Mouse (Mus musculus): ENCODE measurements around the gene Serpinb7.

The Serpinb7 gene

GRCm38 (mm10) chr1:107399355-107399754, at the start of gene Serpinb7:
Serpinb7 (plus strand) TSS chr1:107399655.
- DNase-seq (ENCODE audit: low spot score) = no peak

GRCm38 (mm10) chr1:107350392-107350791, 49.1 kb upstream of the Serpinb7 start:
- no peak for DNase-seq (ENCODE audit: low spot score)

GRCm38 (mm10) chr1:107351115-107351514, 48.3 kb upstream of the Serpinb7 start:
- DNase-seq (ENCODE audit: low spot score) = no peak

GRCm38 (mm10) chr1:107353046-107353445, 46.4 kb upstream of the Serpinb7 start:
- DNase-seq (ENCODE audit: low spot score) = no peak

- DNase-seq (ENCODE audit: low spot score) = no peak
Observed at GRCm38 (mm10) chr1:107360898-107361297, 38.6 kb upstream of the Serpinb7 start, which contains the start of gene Serpinb11. Serpinb11 (plus strand) TSS chr1:107361198.

- DNase-seq (ENCODE audit: low spot score) = no peak
Observed at GRCm38 (mm10) chr1:107365973-107366372, 33.5 kb upstream of the Serpinb7 start.

- DNase-seq (ENCODE audit: low spot score) = no peak
Observed at GRCm38 (mm10) chr1:107368944-107369343, 30.5 kb upstream of the Serpinb7 start.

GRCm38 (mm10) chr1:107376952-107377351, 22.5 kb upstream of the Serpinb7 start:
- DNase-seq (ENCODE audit: low spot score) = no peak

GRCm38 (mm10) chr1:107378368-107378767, 21.1 kb upstream of the Serpinb7 start:
- DNase-seq (ENCODE audit: low spot score) = no peak

GRCm38 (mm10) chr1:107381491-107381890, 18.0 kb upstream of the Serpinb7 start:
- no peak for DNase-seq (ENCODE audit: low spot score)

GRCm38 (mm10) chr1:107382404-107382803, 17.1 kb upstream of the Serpinb7 start:
- DNase-seq (ENCODE audit: low spot score) = no peak

- DNase-seq (ENCODE audit: low spot score) = no peak
Observed at GRCm38 (mm10) chr1:107384532-107384931, 14.9 kb upstream of the Serpinb7 start.

- no peak for DNase-seq (ENCODE audit: low spot score)
Observed at GRCm38 (mm10) chr1:107389753-107390152, 9.7 kb upstream of the Serpinb7 start.

- no peak for DNase-seq (ENCODE audit: low spot score)
Observed at GRCm38 (mm10) chr1:107397481-107397880, 2.0 kb upstream of the Serpinb7 start.

GRCm38 (mm10) chr1:107402082-107402481, 2.6 kb downstream of the Serpinb7 start:
- no peak for DNase-seq (ENCODE audit: low spot score)

GRCm38 (mm10) chr1:107414650-107415049, 15.2 kb downstream of the Serpinb7 start:
- DNase-seq (ENCODE audit: low spot score) = no peak

- DNase-seq (ENCODE audit: low spot score) = no peak
Observed at GRCm38 (mm10) chr1:107422487-107422886, 23.0 kb downstream of the Serpinb7 start.

GRCm38 (mm10) chr1:107431253-107431652, 31.8 kb downstream of the Serpinb7 start:
- DNase-seq (ENCODE audit: low spot score) = no peak

- DNase-seq (ENCODE audit: low spot score) = no peak
Observed at GRCm38 (mm10) chr1:107435528-107435927, 36.1 kb downstream of the Serpinb7 start.

- no peak for DNase-seq (ENCODE audit: low spot score)
Observed at GRCm38 (mm10) chr1:107439462-107439861, 40.0 kb downstream of the Serpinb7 start.

GRCm38 (mm10) chr1:107445352-107445751, 45.9 kb downstream of the Serpinb7 start:
- no peak for DNase-seq (ENCODE audit: low spot score)

GRCm38 (mm10) chr1:107447228-107447931, 47.9 kb downstream of the Serpinb7 start:
- no peak for DNase-seq (ENCODE audit: low spot score)

- no peak for DNase-seq (ENCODE audit: low spot score)
Observed at GRCm38 (mm10) chr1:107479909-107480308, 80.5 kb downstream of the Serpinb7 start.

- DNase-seq (ENCODE audit: low spot score) = peak; percentile 27
Observed at GRCm38 (mm10) chr1:107481452-107481851, 82.0 kb downstream of the Serpinb7 start.
